Mouse (Mus musculus): ENCODE results near the gene Svep1. TPM values are rescaled to one million over a fixed set of nuclear protein-coding genes. Genes with fewer than 3 reads are reported as not detected.

Gene Svep1
- polyA plus RNA-seq, 1 experiment from 2014 or later: 2.6 TPM

- no peak overlapping the region for H3K4me2 ChIP-seq (replicated peaks; ENCODE audit: low read depth)
- DNase-seq (ENCODE audit: low spot score): no peak
- no peak overlapping the region for H3K4me3 ChIP-seq (ENCODE audit: low read depth, low read length)
- ATAC-seq (ENCODE audit: low FRiP score, low TSS enrichment): no peak
- no peaks in the 10 kb centered on the region for H3K9me3 ChIP-seq (ENCODE audit: control insufficient read depth, low read length)
- no peak overlapping the region for H3K9ac ChIP-seq (ENCODE audit: low read length)
- no peak for TF ChIP-seq EP300 (optimal IDR thresholded peaks at IDR 0.05)
- TF ChIP-seq CTCF (IDR thresholded peaks at IDR 0.05; ENCODE audit: low read depth): no peak
- no peak overlapping the region for H3K27ac ChIP-seq (replicated peaks)
- 94% methylated on average over 3 of the region's 3 CpGs for WGBS
- no peaks in the 10 kb centered on the region for H3K4me1 ChIP-seq (replicated peaks; ENCODE audit: control insufficient read depth, insufficient read depth)
- H3K27me3 ChIP-seq (ENCODE audit: control insufficient read depth, insufficient read depth, low read length): no peaks in the 10 kb centered on the region
- H3K36me3 ChIP-seq (ENCODE audit: control insufficient read depth, insufficient read depth, low read length): no peaks in the 10 kb centered on the region
Observed at GRCm38 (mm10) chr4:58044356-58044755, 162.3 kb downstream of the Svep1 start.

- Histone ChIP-seq H3K4me3 (ENCODE audit: low read depth, low read length) (no peak overlapping the region), H3K4me2 (replicated peaks; ENCODE audit: low read depth) (no peak overlapping the region), H3K36me3 (ENCODE audit: control insufficient read depth, insufficient read depth, low read length) (no peaks in the 10 kb centered on the region), H3K9me3 (ENCODE audit: control insufficient read depth, low read length) (no peaks in the 10 kb centered on the region), H3K9ac (ENCODE audit: low read length) (no peak overlapping the region), H3K4me1 (replicated peaks; ENCODE audit: control insufficient read depth, insufficient read depth) (no peaks in the 10 kb centered on the region), H3K27me3 (ENCODE audit: control insufficient read depth, insufficient read depth, low read length) (no peaks in the 10 kb centered on the region), H3K27ac (replicated peaks) (no peak overlapping the region)
- 70% methylated on average over 2 of the region's 2 CpGs for WGBS
- TF ChIP-seq CTCF (IDR thresholded peaks at IDR 0.05; ENCODE audit: low read depth) (no peak), EP300 (optimal IDR thresholded peaks at IDR 0.05) (no peak)
- ATAC-seq (ENCODE audit: low FRiP score, low TSS enrichment): no peak
- no peak for DNase-seq (ENCODE audit: low spot score)
Observed at GRCm38 (mm10) chr4:58040093-58040492, 166.6 kb downstream of the Svep1 start.

GRCm38 (mm10) chr4:58037096-58037705, 169.5 kb downstream of the Svep1 start:
- ATAC-seq (ENCODE audit: low FRiP score, low TSS enrichment) (peak; percentile 18; the same call in 1 of the 2 replicates), DNase-seq (ENCODE audit: low spot score) (no peak)
- TF ChIP-seq CTCF (IDR thresholded peaks at IDR 0.05; ENCODE audit: low read depth) (no peak), EP300 (optimal IDR thresholded peaks at IDR 0.05) (peak; percentile 86)
- H3K4me1 ChIP-seq (replicated peaks; ENCODE audit: control insufficient read depth, insufficient read depth): no peaks in the 10 kb centered on the region
- no peak overlapping the region for H3K4me3 ChIP-seq (ENCODE audit: low read depth, low read length)
- peak overlapping the region; percentile 31; the same call in 1 of the 2 replicates for H3K27ac ChIP-seq (replicated peaks)
- H3K27me3 ChIP-seq (ENCODE audit: control insufficient read depth, insufficient read depth, low read length): no peaks in the 10 kb centered on the region
- no peak overlapping the region for H3K4me2 ChIP-seq (replicated peaks; ENCODE audit: low read depth)
- WGBS: 55% methylated on average over 6 of the region's 6 CpGs
- no peak overlapping the region for H3K9ac ChIP-seq (ENCODE audit: low read length)
- no peaks in the 10 kb centered on the region for H3K36me3 ChIP-seq (ENCODE audit: control insufficient read depth, insufficient read depth, low read length)
- no peaks in the 10 kb centered on the region for H3K9me3 ChIP-seq (ENCODE audit: control insufficient read depth, low read length)

- DNase-seq (ENCODE audit: low spot score): peak; percentile 26
- no peaks in the 10 kb centered on the region for H3K9me3 ChIP-seq (ENCODE audit: control insufficient read depth, low read length)
- no peak overlapping the region for H3K27ac ChIP-seq (replicated peaks)
- no peak for ATAC-seq (ENCODE audit: low FRiP score, low TSS enrichment)
- H3K9ac ChIP-seq (ENCODE audit: low read length): no peak overlapping the region
- H3K36me3 ChIP-seq (ENCODE audit: control insufficient read depth, insufficient read depth, low read length): no peaks in the 10 kb centered on the region
- H3K4me1 ChIP-seq (replicated peaks; ENCODE audit: control insufficient read depth, insufficient read depth): no peaks in the 10 kb centered on the region
- TF ChIP-seq CTCF (IDR thresholded peaks at IDR 0.05; ENCODE audit: low read depth) (no peak), EP300 (optimal IDR thresholded peaks at IDR 0.05) (no peak)
- H3K27me3 ChIP-seq (ENCODE audit: control insufficient read depth, insufficient read depth, low read length): no peaks in the 10 kb centered on the region
- H3K4me3 ChIP-seq (ENCODE audit: low read depth, low read length): peak overlapping the region; percentile 17; the same call in 1 of the 2 replicates
- 44% methylated on average over 13 of the region's 13 CpGs for WGBS
- H3K4me2 ChIP-seq (replicated peaks; ENCODE audit: low read depth): peak overlapping the region; percentile 39; the same call in 1 of the 2 replicates
Observed at GRCm38 (mm10) chr4:58034663-58035062, 172.0 kb downstream of the Svep1 start.

- H3K27me3 ChIP-seq (ENCODE audit: control insufficient read depth, insufficient read depth, low read length): no peaks in the 10 kb centered on the region
- 72% methylated on average over 1 of the region's 1 CpGs for WGBS
- no peak overlapping the region for H3K4me2 ChIP-seq (replicated peaks; ENCODE audit: low read depth)
- ATAC-seq (ENCODE audit: low FRiP score, low TSS enrichment): no peak
- H3K9me3 ChIP-seq (ENCODE audit: control insufficient read depth, low read length): no peaks in the 10 kb centered on the region
- H3K9ac ChIP-seq (ENCODE audit: low read length): no peak overlapping the region
- no peaks in the 10 kb centered on the region for H3K36me3 ChIP-seq (ENCODE audit: control insufficient read depth, insufficient read depth, low read length)
- TF ChIP-seq CTCF (IDR thresholded peaks at IDR 0.05; ENCODE audit: low read depth) (no peak), EP300 (optimal IDR thresholded peaks at IDR 0.05) (no peak)
- no peak overlapping the region for H3K27ac ChIP-seq (replicated peaks)
- DNase-seq (ENCODE audit: low spot score): no peak
- no peaks in the 10 kb centered on the region for H3K4me1 ChIP-seq (replicated peaks; ENCODE audit: control insufficient read depth, insufficient read depth)
- no peak overlapping the region for H3K4me3 ChIP-seq (ENCODE audit: low read depth, low read length)
Observed at GRCm38 (mm10) chr4:58032714-58033113, 173.9 kb downstream of the Svep1 start.

GRCm38 (mm10) chr4:58009024-58009423, 197.6 kb downstream of the Svep1 start, which contains the start of gene Txndc8:
TSS of gene Txndc8 (minus strand) at chr4:58009124.
- ATAC-seq (ENCODE audit: low FRiP score, low TSS enrichment): no peak
- Histone ChIP-seq H3K27ac (replicated peaks) (no peak within 1 kb of the TSS), H3K4me1 (replicated peaks; ENCODE audit: control insufficient read depth, insufficient read depth) (no peaks in the 10 kb centered on the region), H3K36me3 (ENCODE audit: control insufficient read depth, insufficient read depth, low read length) (no peaks in the 10 kb centered on the region), H3K4me2 (replicated peaks; ENCODE audit: low read depth) (no peak within 1 kb of the TSS), H3K9ac (ENCODE audit: low read length) (no peak within 1 kb of the TSS), H3K9me3 (ENCODE audit: control insufficient read depth, low read length) (no peaks in the 10 kb centered on the region), H3K27me3 (ENCODE audit: control insufficient read depth, insufficient read depth, low read length) (no peaks in the 10 kb centered on the region), H3K4me3 (ENCODE audit: low read depth, low read length) (no peak within 1 kb of the TSS)
- 90% methylated on average over 5 of the region's 5 CpGs for WGBS
- no peak for DNase-seq (ENCODE audit: low spot score)
- TF ChIP-seq EP300 (optimal IDR thresholded peaks at IDR 0.05) (no peak), CTCF (IDR thresholded peaks at IDR 0.05; ENCODE audit: low read depth) (no peak)
